Mouse (Mus musculus) NIH3T3 (cell line): ENCODE measurements around the gene Ube4b.
A peak's percentile ranks its signal among the peaks of the same experiment; 100 is the strongest.

Experiments
- DNase-seq: peaks from one replicate; pipeline ENCODE4 v3.0.0-alpha.2; 2012; ENCODE audit warnings: low read depth

The Ube4b gene

GRCm38 (mm10) chr4:149337353-149337752, 89.2 kb downstream of the Ube4b start:
- DNase-seq, result no peak

- no peak for DNase-seq
Measured at GRCm38 (mm10) chr4:149336302-149336701, 90.2 kb downstream of the Ube4b start.

GRCm38 (mm10) chr4:149334881-149335280, 91.7 kb downstream of the Ube4b start:
- no peak for DNase-seq

- no peak for DNase-seq
Measured at GRCm38 (mm10) chr4:149332726-149333125, 93.8 kb downstream of the Ube4b start.

GRCm38 (mm10) chr4:149330495-149330894, 96.1 kb downstream of the Ube4b start:
- DNase-seq, result no peak

GRCm38 (mm10) chr4:149328735-149329134, 97.8 kb downstream of the Ube4b start:
- no peak for DNase-seq

GRCm38 (mm10) chr4:149327281-149327680, 99.3 kb downstream of the Ube4b start:
- DNase-seq, result no peak

GRCm38 (mm10) chr4:149325411-149326162, 101.0 kb downstream of the Ube4b start:
- peak; percentile 62 for DNase-seq

GRCm38 (mm10) chr4:149323730-149324129, 102.8 kb downstream of the Ube4b start:
- DNase-seq, result no peak

- DNase-seq, result no peak
Measured at GRCm38 (mm10) chr4:149322718-149323117, 103.8 kb downstream of the Ube4b start.

GRCm38 (mm10) chr4:149322286-149322685, 104.3 kb downstream of the Ube4b start:
- no peak for DNase-seq

- no peak for DNase-seq
Measured at GRCm38 (mm10) chr4:149319088-149319487, 107.5 kb downstream of the Ube4b start.

GRCm38 (mm10) chr4:149317387-149317786, 109.2 kb downstream of the Ube4b start:
- DNase-seq, result no peak

- DNase-seq, result no peak
Measured at GRCm38 (mm10) chr4:149314275-149314837, 112.2 kb downstream of the Ube4b start.

- DNase-seq, result no peak
Measured at GRCm38 (mm10) chr4:149313558-149314253, 112.8 kb downstream of the Ube4b start.

GRCm38 (mm10) chr4:149311996-149312395, 114.6 kb downstream of the Ube4b start:
- no peak for DNase-seq

- no peak for DNase-seq
Measured at GRCm38 (mm10) chr4:149308491-149308820, 118.1 kb downstream of the Ube4b start.

GRCm38 (mm10) chr4:149307596-149308490, 118.7 kb downstream of the Ube4b start, which contains the start of gene Kif1b:
Gene Kif1b, minus strand, starts transcription at chr4:149307693.
- peak; percentile 96 for DNase-seq

- DNase-seq, result peak; percentile 65
Measured at GRCm38 (mm10) chr4:149306712-149307595, 119.6 kb downstream of the Ube4b start.

- DNase-seq, result no peak
Measured at GRCm38 (mm10) chr4:149305761-149306711, 120.5 kb downstream of the Ube4b start.
